Mouse (Mus musculus): ENCODE data around the gene Fam135a.

DNA sequence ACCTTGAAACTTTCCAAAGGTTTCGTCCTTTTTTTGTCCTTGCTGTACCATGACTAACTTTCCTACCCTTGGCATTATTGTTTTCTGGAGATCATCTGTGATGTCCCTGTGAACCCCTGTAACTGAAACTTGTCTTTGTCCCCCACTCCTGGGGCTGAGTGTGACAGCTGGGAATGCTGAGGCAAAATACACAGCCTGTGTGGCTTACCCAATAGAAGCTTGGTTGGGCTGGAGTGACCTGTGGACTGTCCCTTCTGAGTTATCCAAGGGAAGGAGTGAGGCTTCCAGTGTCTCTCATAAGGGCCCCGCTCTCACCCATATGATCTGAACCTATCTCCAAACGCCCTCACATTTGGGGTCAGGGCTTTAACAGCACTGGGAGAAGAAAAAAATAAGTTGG is 102.6 kb downstream of the Fam135a start:
- no peak for TF ChIP-seq CTCF (IDR thresholded peaks at IDR 0.05; ENCODE audit: low read depth)
- no peak for TF ChIP-seq EP300 (IDR thresholded peaks at IDR 0.05; ENCODE audit: low read depth)
